Mouse (Mus musculus): ENCODE measurements around the gene Fam174a. TPM values are rescaled to one million over a fixed set of nuclear protein-coding genes. Genes with fewer than 3 reads are reported as not detected.

Fam174a gene
- polyA plus RNA-seq, 1 experiment from 2014 or later, result 20.7 TPM

- no peak for ATAC-seq (ENCODE audit: extremely low read depth, insufficient number of reproducible peaks, low FRiP score, low TSS enrichment)
- no peaks in the 10 kb centered on the region for H3K36me3 ChIP-seq
- no peaks in the 10 kb centered on the region for H3K9me3 ChIP-seq
- H3K4me1 ChIP-seq, result no peaks in the 10 kb centered on the region
- no peak overlapping the region for H3K4me2 ChIP-seq
- H3K27ac ChIP-seq (replicated peaks), result no peak overlapping the region
- no peaks in the 10 kb centered on the region for H3K27me3 ChIP-seq (replicated peaks)
- H3K9ac ChIP-seq, result no peak overlapping the region
- H3K4me3 ChIP-seq, result no peak overlapping the region
These were observed 28.8 kb downstream of the Fam174a start for GRCm38 (mm10) chr1:95342242-95342641.

DNA sequence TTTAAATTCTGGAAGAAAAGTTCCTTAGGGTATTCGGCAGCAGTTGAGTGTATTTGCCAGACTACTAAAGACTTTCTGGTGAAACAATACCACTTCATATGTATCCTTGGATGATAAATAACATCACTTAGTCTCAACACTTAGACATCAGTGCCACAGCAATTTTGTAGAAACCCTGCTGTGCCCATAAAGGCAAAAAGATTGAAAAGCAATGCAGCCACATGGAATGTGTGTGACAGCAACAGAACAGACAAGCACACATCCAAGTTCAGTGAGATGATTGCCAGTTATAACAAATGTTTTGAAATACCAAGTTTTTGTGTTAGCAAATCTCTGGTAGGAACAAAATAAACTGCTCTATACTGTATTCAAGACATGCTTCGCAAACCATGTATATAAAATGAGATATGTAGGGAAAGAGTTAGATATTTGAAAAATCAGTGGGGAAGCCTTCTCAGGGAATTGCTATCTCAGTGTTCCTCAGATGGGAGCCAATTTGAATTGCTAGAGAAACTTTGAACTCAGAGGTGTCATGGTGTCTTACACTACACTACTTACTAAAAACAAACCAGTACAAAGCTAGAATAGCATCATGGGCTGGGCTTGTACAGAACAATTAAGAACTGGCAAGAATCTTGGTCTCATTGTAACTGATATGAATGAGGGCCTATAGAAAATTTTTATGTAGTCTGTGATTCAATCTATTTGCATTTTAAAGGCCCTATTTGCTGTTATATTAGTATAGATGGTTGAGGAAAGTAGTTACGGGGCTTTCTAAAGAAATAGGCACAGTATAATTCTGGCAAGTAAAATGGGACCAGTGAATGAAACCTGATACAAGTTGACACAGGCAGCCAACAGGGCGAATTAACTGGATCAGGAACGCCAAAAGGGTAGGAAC is 30.4 kb downstream of the Fam174a start:
- Histone ChIP-seq H3K36me3 (no peaks in the 10 kb centered on the region), H3K27ac (replicated peaks) (no peak overlapping the region), H3K27me3 (replicated peaks) (no peaks in the 10 kb centered on the region), H3K4me2 (no peak overlapping the region), H3K4me3 (no peak overlapping the region), H3K4me1 (no peaks in the 10 kb centered on the region), H3K9ac (no peak overlapping the region), H3K9me3 (no peaks in the 10 kb centered on the region)
- no peak for ATAC-seq (ENCODE audit: extremely low read depth, insufficient number of reproducible peaks, low FRiP score, low TSS enrichment)
- WGBS, result 77% methylated on average over 5 of the region's 5 CpGs

- Histone ChIP-seq H3K36me3 (no peaks in the 10 kb centered on the region), H3K4me1 (peaks cover 4% of the 10 kb centered on the region; the same call in 1 of the 2 replicates), H3K4me3 (no peak overlapping the region), H3K27ac (replicated peaks) (no peak overlapping the region), H3K9me3 (no peaks in the 10 kb centered on the region), H3K27me3 (replicated peaks) (no peaks in the 10 kb centered on the region), H3K9ac (no peak overlapping the region), H3K4me2 (no peak overlapping the region)
- 34% methylated on average over 1 of the region's 1 CpGs for WGBS
- ATAC-seq (ENCODE audit: extremely low read depth, insufficient number of reproducible peaks, low FRiP score, low TSS enrichment), result no peak
These were observed 40.7 kb downstream of the Fam174a start for GRCm38 (mm10) chr1:95354146-95354545.

DNA sequence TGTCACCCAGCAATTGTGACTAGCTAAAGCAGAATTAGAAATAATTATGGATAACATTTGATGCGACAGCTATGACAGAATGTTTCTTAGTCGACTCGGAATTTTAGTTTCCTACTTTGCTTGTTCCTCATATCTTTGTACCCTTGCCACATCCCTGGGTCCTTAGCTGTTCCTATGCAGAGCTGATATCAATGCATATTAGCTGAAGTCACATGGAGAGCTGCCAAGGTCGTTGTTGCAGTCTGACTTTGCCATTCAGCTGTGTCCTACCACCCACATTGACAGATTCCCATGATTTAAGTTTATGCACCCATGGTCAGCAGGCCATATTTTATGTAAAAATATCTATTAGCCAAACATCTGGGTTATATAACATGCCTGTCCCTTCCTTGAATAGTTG is 43.5 kb downstream of the Fam174a start:
- Histone ChIP-seq H3K36me3 (no peaks in the 10 kb centered on the region), H3K4me3 (no peak overlapping the region), H3K4me1 (peaks cover 4% of the 10 kb centered on the region; the same call in 1 of the 2 replicates), H3K27me3 (replicated peaks) (no peaks in the 10 kb centered on the region), H3K4me2 (no peak overlapping the region), H3K9me3 (no peaks in the 10 kb centered on the region), H3K9ac (no peak overlapping the region), H3K27ac (replicated peaks) (no peak overlapping the region)
- whole genome bisulfite sequencing, result 47% methylated on average over 4 of the region's 4 CpGs
- no peak for ATAC-seq (ENCODE audit: extremely low read depth, insufficient number of reproducible peaks, low FRiP score, low TSS enrichment)

GRCm38 (mm10) chr1:95363692-95364091 is 50.3 kb downstream of the Fam174a start:
- Histone ChIP-seq H3K4me3 (no peak overlapping the region), H3K4me1 (0 out of 2 replicates have a peak, but pooled peaks cover 3% of the 10 kb centered on the region), H3K27ac (replicated peaks) (no peak overlapping the region), H3K36me3 (no peaks in the 10 kb centered on the region), H3K27me3 (replicated peaks) (no peaks in the 10 kb centered on the region), H3K4me2 (no peak overlapping the region), H3K9me3 (no peaks in the 10 kb centered on the region), H3K9ac (no peak overlapping the region)
- ATAC-seq (ENCODE audit: extremely low read depth, insufficient number of reproducible peaks, low FRiP score, low TSS enrichment), result no peak
- whole genome bisulfite sequencing, result 65% methylated on average over 2 of the region's 2 CpGs

GRCm38 (mm10) chr1:95366616-95367373 is 53.4 kb downstream of the Fam174a start:
- 58% methylated on average over 4 of the region's 4 CpGs for WGBS
- no peak overlapping the region for H3K4me2 ChIP-seq
- no peak overlapping the region for H3K9ac ChIP-seq
- no peak overlapping the region for H3K4me3 ChIP-seq
- H3K27me3 ChIP-seq (replicated peaks), result no peaks in the 10 kb centered on the region
- no peak overlapping the region for H3K27ac ChIP-seq (replicated peaks)
- H3K4me1 ChIP-seq, result 0 out of 2 replicates have a peak, but pooled peaks cover 3% of the 10 kb centered on the region
- no peak for ATAC-seq (ENCODE audit: extremely low read depth, insufficient number of reproducible peaks, low FRiP score, low TSS enrichment)
- H3K36me3 ChIP-seq, result no peaks in the 10 kb centered on the region
- H3K9me3 ChIP-seq, result no peaks in the 10 kb centered on the region

DNA sequence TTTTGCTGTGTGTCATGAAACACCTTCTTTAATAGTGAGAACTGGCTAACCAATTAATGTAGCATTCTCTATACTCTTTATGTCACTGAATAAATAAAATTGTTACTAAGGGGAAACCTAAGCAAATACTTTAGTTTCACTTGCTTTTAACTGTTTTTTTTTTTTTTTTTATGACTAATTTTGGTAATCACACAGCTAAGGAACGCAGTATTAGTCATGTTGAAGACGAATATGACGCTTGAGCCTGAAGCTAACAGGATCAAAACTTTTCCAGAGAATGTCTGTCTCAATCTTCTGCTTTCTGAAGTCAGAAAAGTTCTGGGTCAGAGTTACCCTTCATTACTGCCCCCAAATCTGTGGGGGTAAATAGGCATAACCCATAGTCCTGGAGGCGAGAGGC is 54.3 kb downstream of the Fam174a start:
- no peaks in the 10 kb centered on the region for H3K36me3 ChIP-seq
- no peak overlapping the region for H3K27ac ChIP-seq (replicated peaks)
- WGBS, result 73% methylated on average over 4 of the region's 4 CpGs
- 0 out of 2 replicates have a peak, but pooled peaks cover 3% of the 10 kb centered on the region for H3K4me1 ChIP-seq
- no peaks in the 10 kb centered on the region for H3K27me3 ChIP-seq (replicated peaks)
- H3K9ac ChIP-seq, result no peak overlapping the region
- H3K4me2 ChIP-seq, result no peak overlapping the region
- ATAC-seq (ENCODE audit: extremely low read depth, insufficient number of reproducible peaks, low FRiP score, low TSS enrichment), result no peak
- no peaks in the 10 kb centered on the region for H3K9me3 ChIP-seq
- no peak overlapping the region for H3K4me3 ChIP-seq

- ATAC-seq (ENCODE audit: extremely low read depth, insufficient number of reproducible peaks, low FRiP score, low TSS enrichment), result no peak
- Histone ChIP-seq H3K4me3 (no peak overlapping the region), H3K4me2 (no peak overlapping the region), H3K4me1 (no peaks in the 10 kb centered on the region), H3K9me3 (no peaks in the 10 kb centered on the region), H3K36me3 (no peaks in the 10 kb centered on the region), H3K27ac (replicated peaks) (no peak overlapping the region), H3K27me3 (replicated peaks) (no peaks in the 10 kb centered on the region), H3K9ac (no peak overlapping the region)
- WGBS, result 59% methylated on average over 6 of the region's 6 CpGs
These were observed 62.0 kb downstream of the Fam174a start for GRCm38 (mm10) chr1:95375443-95375842.

DNA sequence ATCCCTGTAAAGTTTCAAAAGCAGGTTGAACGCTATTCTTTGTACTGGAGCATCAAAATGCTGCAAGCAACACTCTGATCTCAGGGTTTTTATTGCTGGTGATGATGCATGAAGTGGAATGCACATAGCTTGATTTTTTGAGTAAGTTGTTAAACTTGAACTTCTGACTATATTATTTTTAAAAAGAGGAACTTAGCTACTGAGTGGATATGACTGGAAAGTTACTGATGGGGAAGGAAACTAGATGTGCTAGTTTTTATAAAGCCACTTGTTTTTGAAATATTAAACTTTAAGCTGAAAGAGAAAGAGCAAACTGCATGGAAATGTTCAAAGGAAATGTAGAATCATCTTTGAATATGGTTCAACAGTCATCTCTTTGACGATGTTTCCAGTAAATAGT is 67.6 kb downstream of the Fam174a start:
- Histone ChIP-seq H3K27me3 (replicated peaks) (no peaks in the 10 kb centered on the region), H3K36me3 (no peaks in the 10 kb centered on the region), H3K4me1 (no peaks in the 10 kb centered on the region), H3K9ac (no peak overlapping the region), H3K27ac (replicated peaks) (no peak overlapping the region), H3K9me3 (peaks cover 3% of the 10 kb centered on the region), H3K4me3 (no peak overlapping the region), H3K4me2 (no peak overlapping the region)
- no peak for ATAC-seq (ENCODE audit: extremely low read depth, insufficient number of reproducible peaks, low FRiP score, low TSS enrichment)
- WGBS, result 75% methylated on average over 2 of the region's 2 CpGs
